Mouse (Mus musculus): ENCODE data around the gene Psmb4. TPM values are rescaled to one million over a fixed set of nuclear protein-coding genes. Genes with fewer than 3 reads are reported as not detected.
A peak's percentile ranks its signal among the peaks of the same experiment; 100 is the strongest.
"Not testable (repeated sequence)": the region's sequence is repeated elsewhere in the genome, so short reads cannot be mapped to it uniquely, and the experiment has no call there.

The Psmb4 gene
- 358 and 373 TPM in 2 replicates for polyA plus RNA-seq (2015; fragmentation: Nextera tagmentation; extraction: Ambion mirVana)

- Histone ChIP-seq H3K4me2 (ENCODE audit: low read length) (peak within 1 kb of the TSS; percentile 88), H3K9ac (ENCODE audit: low read depth, low read length) (peak within 1 kb of the TSS; percentile 93), H3K9me3 (ENCODE audit: control insufficient read depth, low read length) (no peaks in the 10 kb centered on the region), H3K4me3 (ENCODE audit: low read length) (peak within 1 kb of the TSS; percentile 62), H3K27me3 (replicated peaks; ENCODE audit: control insufficient read depth, insufficient read depth, low read length) (no peaks in the 10 kb centered on the region), H3K36me3 (ENCODE audit: control insufficient read depth, insufficient read depth, low read length) (peaks cover 21% of the 10 kb centered on the region), H3K4me1 (ENCODE audit: control insufficient read depth, insufficient read depth, low read depth, low read length) (peaks cover 15% of the 10 kb centered on the region), H3K27ac (ENCODE audit: low read depth, low read length) (peak within 1 kb of the TSS; percentile 82)
- under 1% methylated on average over 56 of the region's 61 CpGs for WGBS
- ATAC-seq, result peak; percentile 93
Observed at GRCm38 (mm10) chr3:94886316-94887224, at the start of gene Psmb4. Gene Psmb4, minus strand, starts transcription at chr3:94886961.

- not testable (repeated sequence) for H3K4me2 ChIP-seq (ENCODE audit: low read length); H3K36me3 ChIP-seq (ENCODE audit: control insufficient read depth, insufficient read depth, low read length); H3K27me3 ChIP-seq (replicated peaks; ENCODE audit: control insufficient read depth, insufficient read depth, low read length); H3K4me1 ChIP-seq (ENCODE audit: control insufficient read depth, insufficient read depth, low read depth, low read length); H3K4me3 ChIP-seq (ENCODE audit: low read length); H3K9me3 ChIP-seq (ENCODE audit: control insufficient read depth, low read length); H3K9ac ChIP-seq (ENCODE audit: low read depth, low read length); ATAC-seq; H3K27ac ChIP-seq (ENCODE audit: low read depth, low read length)
- WGBS, result 84% methylated on average over 4 of the region's 5 CpGs
Observed at GRCm38 (mm10) chr3:94936147-94936546, 49.4 kb upstream of the Psmb4 start.

GRCm38 (mm10) chr3:94935332-94935731, 48.6 kb upstream of the Psmb4 start:
- H3K4me3 ChIP-seq (ENCODE audit: low read length); H3K27ac ChIP-seq (ENCODE audit: low read depth, low read length); H3K9me3 ChIP-seq (ENCODE audit: control insufficient read depth, low read length); H3K36me3 ChIP-seq (ENCODE audit: control insufficient read depth, insufficient read depth, low read length); H3K9ac ChIP-seq (ENCODE audit: low read depth, low read length); H3K27me3 ChIP-seq (replicated peaks; ENCODE audit: control insufficient read depth, insufficient read depth, low read length); H3K4me1 ChIP-seq (ENCODE audit: control insufficient read depth, insufficient read depth, low read depth, low read length); ATAC-seq; H3K4me2 ChIP-seq (ENCODE audit: low read length): not testable (repeated sequence)
- WGBS, result 90% methylated on average over 3 of the region's 3 CpGs

GRCm38 (mm10) chr3:94934564-94934963, 47.8 kb upstream of the Psmb4 start:
- H3K36me3 ChIP-seq (ENCODE audit: control insufficient read depth, insufficient read depth, low read length); H3K4me3 ChIP-seq (ENCODE audit: low read length); H3K9me3 ChIP-seq (ENCODE audit: control insufficient read depth, low read length); H3K9ac ChIP-seq (ENCODE audit: low read depth, low read length); H3K4me1 ChIP-seq (ENCODE audit: control insufficient read depth, insufficient read depth, low read depth, low read length); H3K27me3 ChIP-seq (replicated peaks; ENCODE audit: control insufficient read depth, insufficient read depth, low read length); H3K27ac ChIP-seq (ENCODE audit: low read depth, low read length); H3K4me2 ChIP-seq (ENCODE audit: low read length); ATAC-seq: not testable (repeated sequence)
- 96% methylated on average over 3 of the region's 3 CpGs for WGBS

- H3K27me3 ChIP-seq (replicated peaks; ENCODE audit: control insufficient read depth, insufficient read depth, low read length); H3K27ac ChIP-seq (ENCODE audit: low read depth, low read length); H3K4me1 ChIP-seq (ENCODE audit: control insufficient read depth, insufficient read depth, low read depth, low read length); ATAC-seq; H3K4me2 ChIP-seq (ENCODE audit: low read length); H3K9ac ChIP-seq (ENCODE audit: low read depth, low read length); H3K9me3 ChIP-seq (ENCODE audit: control insufficient read depth, low read length); H3K36me3 ChIP-seq (ENCODE audit: control insufficient read depth, insufficient read depth, low read length); H3K4me3 ChIP-seq (ENCODE audit: low read length): not testable (repeated sequence)
- WGBS, result no CpG with 5 or more reads among the region's 2 CpGs
Observed at GRCm38 (mm10) chr3:94933604-94934003, 46.8 kb upstream of the Psmb4 start.

DNA sequence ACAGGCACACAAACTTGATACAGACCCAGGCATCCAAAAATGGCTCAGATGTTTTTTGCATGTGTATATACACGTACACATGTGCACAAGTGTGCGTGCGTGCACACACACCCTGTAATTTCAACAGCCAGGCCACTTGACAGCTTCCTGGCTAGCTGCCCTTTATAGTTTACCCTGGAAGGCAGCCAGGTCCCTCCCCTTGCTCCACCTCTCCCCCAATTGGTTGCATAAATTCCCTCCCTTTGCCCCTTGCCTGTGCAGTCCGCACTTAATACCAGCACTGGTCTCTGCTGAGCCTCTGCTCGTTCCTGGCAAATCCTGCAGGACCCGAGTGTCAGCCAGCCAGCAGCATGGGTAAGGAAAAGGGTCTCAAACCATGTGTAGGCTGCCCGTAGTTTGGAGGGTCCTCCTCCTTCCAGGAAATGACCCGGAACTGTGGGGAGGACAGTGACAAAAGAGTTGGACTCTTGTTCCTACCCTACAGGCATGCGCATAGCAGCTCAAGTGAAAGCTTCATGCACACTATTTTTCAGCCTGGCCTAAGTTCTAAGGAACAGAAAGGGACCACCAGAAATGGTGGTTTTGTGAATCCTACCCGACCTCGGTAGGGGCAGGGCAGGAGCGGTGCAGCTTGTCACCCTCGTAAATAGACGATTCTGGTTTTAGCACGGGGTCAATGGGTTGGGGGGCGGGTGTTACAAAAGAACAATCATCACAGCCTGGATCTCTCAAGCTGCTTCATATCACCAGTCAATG, 46.2 kb upstream of the Psmb4 start, which contains the start of gene Selenbp1:
Selenbp1 (plus strand) TSS at position 248 of the 756 bp plus-strand sequence.
- Histone ChIP-seq H3K27ac (ENCODE audit: low read depth, low read length) (peak within 1 kb of the TSS; percentile 65), H3K9ac (ENCODE audit: low read depth, low read length) (peak within 1 kb of the TSS; percentile 51; the same call in 1 of the 2 replicates), H3K36me3 (ENCODE audit: control insufficient read depth, insufficient read depth, low read length) (no peaks in the 10 kb centered on the region), H3K4me3 (ENCODE audit: low read length) (peak within 1 kb of the TSS; percentile 30), H3K4me1 (ENCODE audit: control insufficient read depth, insufficient read depth, low read depth, low read length) (0 out of 2 replicates have a peak, but pooled peaks cover 2% of the 10 kb centered on the region), H3K4me2 (ENCODE audit: low read length) (peak within 1 kb of the TSS; percentile 55), H3K27me3 (replicated peaks; ENCODE audit: control insufficient read depth, insufficient read depth, low read length) (no peaks in the 10 kb centered on the region), H3K9me3 (ENCODE audit: control insufficient read depth, low read length) (no peaks in the 10 kb centered on the region)
- ATAC-seq, result peak; percentile 87
- WGBS, result 16% methylated on average over 16 of the region's 16 CpGs

DNA sequence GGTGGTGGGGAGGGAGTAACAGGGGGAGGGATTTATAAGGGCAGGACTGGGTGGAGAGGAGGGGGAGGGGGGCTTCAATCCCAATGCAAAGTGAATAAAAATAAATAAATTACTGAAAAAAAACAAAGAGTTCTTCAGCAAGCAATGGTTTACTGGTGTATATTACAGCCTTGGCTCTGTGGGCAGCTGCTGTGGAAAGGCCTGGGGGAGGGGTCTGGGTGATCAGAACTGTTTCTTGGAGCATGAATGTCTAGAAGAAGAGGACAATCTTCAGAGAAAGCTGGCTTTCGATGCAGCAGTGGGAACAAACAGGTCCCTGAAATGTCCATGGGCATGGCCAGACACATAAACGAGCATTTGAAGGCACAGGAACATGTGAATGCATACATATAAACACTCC, 45.5 kb upstream of the Psmb4 start:
- 67% methylated on average over 2 of the region's 2 CpGs for WGBS
- not testable (repeated sequence) for ATAC-seq
- H3K27ac ChIP-seq (ENCODE audit: low read depth, low read length), result peak overlapping the region; percentile 23; the same call in 1 of the 2 replicates

GRCm38 (mm10) chr3:94931427-94932082, 44.8 kb upstream of the Psmb4 start:
- not testable (repeated sequence) for H3K27me3 ChIP-seq (replicated peaks; ENCODE audit: control insufficient read depth, insufficient read depth, low read length); H3K9me3 ChIP-seq (ENCODE audit: control insufficient read depth, low read length); H3K4me3 ChIP-seq (ENCODE audit: low read length); H3K9ac ChIP-seq (ENCODE audit: low read depth, low read length); H3K4me1 ChIP-seq (ENCODE audit: control insufficient read depth, insufficient read depth, low read depth, low read length); H3K4me2 ChIP-seq (ENCODE audit: low read length); H3K27ac ChIP-seq (ENCODE audit: low read depth, low read length); ATAC-seq; H3K36me3 ChIP-seq (ENCODE audit: control insufficient read depth, insufficient read depth, low read length)
- 84% methylated on average over 10 of the region's 10 CpGs for WGBS

More for the DNA sequence above, 45.5 kb upstream of the Psmb4 start:
- H3K9me3 ChIP-seq (ENCODE audit: control insufficient read depth, low read length); H3K36me3 ChIP-seq (ENCODE audit: control insufficient read depth, insufficient read depth, low read length); H3K9ac ChIP-seq (ENCODE audit: low read depth, low read length); H3K27me3 ChIP-seq (replicated peaks; ENCODE audit: control insufficient read depth, insufficient read depth, low read length); H3K4me1 ChIP-seq (ENCODE audit: control insufficient read depth, insufficient read depth, low read depth, low read length); H3K4me3 ChIP-seq (ENCODE audit: low read length): not testable (repeated sequence)
- H3K4me2 ChIP-seq (ENCODE audit: low read length), result peak overlapping the region; percentile 55
